ENCODE assay signal across 10 mouse cellular contexts in the genomic region with DNA sequence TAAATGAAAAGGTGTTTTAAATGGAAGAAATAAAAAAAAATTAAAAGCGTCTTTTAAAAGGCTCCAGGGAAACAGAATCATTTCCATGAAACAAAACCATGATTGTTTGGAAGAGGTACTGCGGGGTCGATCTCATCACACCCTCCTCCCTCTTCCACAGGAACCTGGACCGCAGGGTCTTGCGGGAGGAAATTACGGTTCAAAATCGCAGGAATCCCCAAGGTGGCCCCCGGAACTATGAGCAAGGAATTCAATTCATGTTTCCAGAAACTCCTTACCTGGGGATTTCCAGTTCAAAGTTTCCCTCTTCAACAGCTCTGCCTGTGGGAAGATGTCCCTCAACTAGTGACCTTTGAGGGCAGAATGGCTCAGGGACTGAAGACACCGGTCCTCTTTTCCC. TPM values are rescaled to one million over a fixed set of nuclear protein-coding genes. Genes with fewer than 3 reads are reported as not detected.
DNase-seq lines count a peak whose midpoint lies in the region; ATAC-seq lines count a peak whose summit lies in the region.
"Had no signal": no experiment of that assay in that cellular context is flagged by ENCODE, and none has a peak within 500 bp of the region (broad histone marks: within the 10 kb centered on the region; RNA-seq: fewer than 3 reads in every experiment).

No protein-coding gene starts in this region.

- H3K4me2 ChIP-seq in heart, embryonic 15.5 days = peak overlapping the region; percentile 55
- peak overlapping the region; percentile 42 for H3K4me2 ChIP-seq in embryonic facial prominence, embryonic 12.5 days (replicated peaks)
- H3K4me2 ChIP-seq in hindbrain, embryonic 11.5 days (replicated peaks; ENCODE audit: low read depth, low read length) = no peak overlapping the region
- H3K4me2 ChIP-seq in midbrain, embryonic 11.5 days = peak overlapping the region; percentile 48

- no peak for DNase-seq in heart, adult 11 months
- peak; percentile 30 for DNase-seq in hindbrain, embryonic 11.5 days (ENCODE audit: low spot score)
- DNase-seq in midbrain, embryonic 11.5 days (ENCODE audit: low spot score, missing footprints) = no peak
- DNase-seq in frontal cortex, postnatal 14 days (ENCODE audit: low spot score in 2 of 2) = no peak
- DNase-seq in left cerebral cortex, postnatal 25 days (ENCODE audit: low spot score in 2 of 2) = no peak
- DNase-seq: thymus, adult 18-20 months had no signal

- H3K27me3 ChIP-seq in heart, embryonic 15.5 days = peaks cover 43% of the 10 kb centered on the region
- H3K27me3 ChIP-seq in embryonic facial prominence, embryonic 12.5 days = no peaks in the 10 kb centered on the region
- peaks cover 10% of the 10 kb centered on the region for H3K27me3 ChIP-seq in hindbrain, embryonic 11.5 days (ENCODE audit: control insufficient read depth, insufficient read depth, low read length)
- H3K27me3 ChIP-seq in midbrain, embryonic 11.5 days (ENCODE audit: control insufficient read depth, insufficient read depth, low read length) = peaks cover 23% of the 10 kb centered on the region

- intact Hi-C loops in left cerebral cortex, postnatal 25 days (cut with DNase I) = no loop called here

- H3K4me1 ChIP-seq in heart, embryonic 15.5 days (replicated peaks) = peaks cover 31% of the 10 kb centered on the region
- peaks cover 60% of the 10 kb centered on the region for H3K4me1 ChIP-seq in embryonic facial prominence, embryonic 12.5 days
- H3K4me1 ChIP-seq in hindbrain, embryonic 11.5 days (replicated peaks; ENCODE audit: control insufficient read depth, insufficient read depth, low read length) = peaks cover 34% of the 10 kb centered on the region
- peaks cover 42% of the 10 kb centered on the region for H3K4me1 ChIP-seq in midbrain, embryonic 11.5 days (ENCODE audit: control insufficient read depth, insufficient read depth, low read length)

- 21% methylated on average over 9 of the region's 9 CpGs for WGBS in heart, embryonic 15.5 days
- 0% methylated on average over 9 of the region's 9 CpGs for WGBS in embryonic facial prominence, embryonic 12.5 days
- WGBS in hindbrain, embryonic 11.5 days = 3% methylated on average over 9 of the region's 9 CpGs
- WGBS in midbrain, embryonic 11.5 days = 1% methylated on average over 9 of the region's 9 CpGs

- no peaks in the 10 kb centered on the region for H3K36me3 ChIP-seq in heart, embryonic 15.5 days
- H3K36me3 ChIP-seq in embryonic facial prominence, embryonic 12.5 days = no peaks in the 10 kb centered on the region
- no peaks in the 10 kb centered on the region for H3K36me3 ChIP-seq in hindbrain, embryonic 11.5 days (ENCODE audit: control insufficient read depth, insufficient read depth, low read length)
- H3K36me3 ChIP-seq in midbrain, embryonic 11.5 days (ENCODE audit: control insufficient read depth, insufficient read depth, low read length) = no peaks in the 10 kb centered on the region

- no peak overlapping the region for H3K4me3 ChIP-seq in heart, embryonic 15.5 days
- H3K4me3 ChIP-seq in embryonic facial prominence, embryonic 12.5 days = no peak overlapping the region
- H3K4me3 ChIP-seq in hindbrain, embryonic 11.5 days (ENCODE audit: low read depth, low read length) = no peak overlapping the region
- peak overlapping the region; percentile 16; the same call in 1 of the 2 replicates for H3K4me3 ChIP-seq in midbrain, embryonic 11.5 days (ENCODE audit: low read depth, low read length)

- H3K27ac ChIP-seq in heart, embryonic 15.5 days = no peak overlapping the region
- H3K27ac ChIP-seq in embryonic facial prominence, embryonic 12.5 days = peak overlapping the region; percentile 84
- H3K27ac ChIP-seq in hindbrain, embryonic 11.5 days (ENCODE audit: low read depth, low read length) = peak overlapping the region; percentile 95
- H3K27ac ChIP-seq in midbrain, embryonic 11.5 days (ENCODE audit: low read depth, low read length) = peak overlapping the region; percentile 93

- H3K9ac ChIP-seq in heart, embryonic 15.5 days = no peak overlapping the region
- H3K9ac ChIP-seq in embryonic facial prominence, embryonic 12.5 days = no peak overlapping the region
- H3K9ac ChIP-seq in hindbrain, embryonic 11.5 days (ENCODE audit: low read depth, low read length) = no peak overlapping the region
- peak overlapping the region; percentile 65; the same call in 1 of the 2 replicates for H3K9ac ChIP-seq in midbrain, embryonic 11.5 days (ENCODE audit: low read length)

- no peak for ATAC-seq in heart, embryonic 15.5 days (replicated peaks; ENCODE audit: insufficient number of reproducible peaks, insufficient read depth, low FRiP score, low read depth)
- no peak for ATAC-seq in embryonic facial prominence, embryonic 12.5 days (ENCODE audit: insufficient number of reproducible peaks, insufficient read depth, low FRiP score, low TSS enrichment)
- ATAC-seq in hindbrain, embryonic 11.5 days (ENCODE audit: low FRiP score) = no peak
- no peak for ATAC-seq in midbrain, embryonic 11.5 days (ENCODE audit: low FRiP score)
- ATAC-seq in megakaryocyte-erythroid progenitor cell, adult 5-6 weeks (replicated peaks; ENCODE audit: low FRiP score, low TSS enrichment, poor library complexity, severe bottlenecking) = no peak

- no peaks in the 10 kb centered on the region for H3K9me3 ChIP-seq in heart, embryonic 15.5 days (replicated peaks)
- H3K9me3 ChIP-seq in embryonic facial prominence, embryonic 12.5 days = no peaks in the 10 kb centered on the region
- H3K9me3 ChIP-seq in hindbrain, embryonic 11.5 days (ENCODE audit: control insufficient read depth, low read length) = no peaks in the 10 kb centered on the region
- H3K9me3 ChIP-seq in midbrain, embryonic 11.5 days (ENCODE audit: control insufficient read depth, low read length) = no peaks in the 10 kb centered on the region

RNA-seq across cellular contexts. Expression of gene Ccdc33, which starts 4.6 kb away (rescaled TPM):
- 0.34 TPM in 1 of 2 replicates, not detected in the other for polyA plus RNA-seq in heart, embryonic 15.5 days (2015; fragmentation: Nextera tagmentation; extraction: Ambion mirVana)
- polyA plus RNA-seq in embryonic facial prominence, embryonic 12.5 days (2016; fragmentation: Nextera tagmentation; extraction: Ambion mirVana) = 0.13 and 0.50 TPM in 2 replicates
- 0.31 and 0.99 TPM in 2 replicates for polyA plus RNA-seq in hindbrain, embryonic 11.5 days (2014; fragmentation: Nextera tagmentation; extraction: Ambion mirVana)
- polyA plus RNA-seq in midbrain, embryonic 11.5 days (2014; fragmentation: Nextera tagmentation; extraction: Ambion mirVana) = 0.41 and 0.90 TPM in 2 replicates
- total RNA-seq in megakaryocyte-erythroid progenitor cell, adult 5-6 weeks (2014; fragmentation: Nextera tagmentation) = not detected in 2 replicates
- not detected in 2 replicates for total RNA-seq in megakaryocyte-erythroid progenitor cell, adult 5-6 weeks (2017)
- 1 to 10 TPM in 1 of 2 experiments, under 1 TPM in 1; 0.55 to 1.1 TPM for total RNA-seq in left cerebral cortex, postnatal 25 days (2021)
- total RNA-seq: megakaryocyte, adult 5-6 weeks had no signal

RNA-seq across cellular contexts. Expression of gene Stra6, which starts 50.4 kb away (rescaled TPM):
- 0.14 and 0.76 TPM in 2 replicates for polyA plus RNA-seq in heart, embryonic 15.5 days (2015; fragmentation: Nextera tagmentation; extraction: Ambion mirVana)
- 30.1 and 38.1 TPM in 2 replicates for polyA plus RNA-seq in embryonic facial prominence, embryonic 12.5 days (2016; fragmentation: Nextera tagmentation; extraction: Ambion mirVana)
- 8.2 and 12.7 TPM in 2 replicates for polyA plus RNA-seq in hindbrain, embryonic 11.5 days (2014; fragmentation: Nextera tagmentation; extraction: Ambion mirVana)
- polyA plus RNA-seq in midbrain, embryonic 11.5 days (2014; fragmentation: Nextera tagmentation; extraction: Ambion mirVana) = 7.3 and 9.7 TPM in 2 replicates
- total RNA-seq in megakaryocyte-erythroid progenitor cell, adult 5-6 weeks (2014; fragmentation: Nextera tagmentation) = not detected in 2 replicates
- not detected in 2 replicates for total RNA-seq in megakaryocyte-erythroid progenitor cell, adult 5-6 weeks (2017)
- total RNA-seq in left cerebral cortex, postnatal 25 days (2021) = 1 to 10 TPM; 7.2 to 8.7 TPM
- total RNA-seq: megakaryocyte, adult 5-6 weeks had no signal
